Mouse (Mus musculus): ENCODE data around the gene Mrps25.

GRCm38 (mm10) chr6:92131456-92131855 is 52.4 kb downstream of the Mrps25 start:
- TF ChIP-seq CTCF (IDR thresholded peaks at IDR 0.05; ENCODE audit: insufficient read depth, low read length), result no peak
- no peak for TF ChIP-seq POLR2A (IDR thresholded peaks at IDR 0.05; ENCODE audit: borderline replicate concordance, extremely low read depth, low read depth, low read length)

Data from lung, adult 2 months (tissue).